Mouse (Mus musculus): ENCODE data around the gene Pde4b. TPM values are rescaled to one million over a fixed set of nuclear protein-coding genes. Genes with fewer than 3 reads are reported as not detected.

Pde4b gene
- polyA plus RNA-seq, 1 experiment from 2014 or later = 12.1 TPM

DNA sequence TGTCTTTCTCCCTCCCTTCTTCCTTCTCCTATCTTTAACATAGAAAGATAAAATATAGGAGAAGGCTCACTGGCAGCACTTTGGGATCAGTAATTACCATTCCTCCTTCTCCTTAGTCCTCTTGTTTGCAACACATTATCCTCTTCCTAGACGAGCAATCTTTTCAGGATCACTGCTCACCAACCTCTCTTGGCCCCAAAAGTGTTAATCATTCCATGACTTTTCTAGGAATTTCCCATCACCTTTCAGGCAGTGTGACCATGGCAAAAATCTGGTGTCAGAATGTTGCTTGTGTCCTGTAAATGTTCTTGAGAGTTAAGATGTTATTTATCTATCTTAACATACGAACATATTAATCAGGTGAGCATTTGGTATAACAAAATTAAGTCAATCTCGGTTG lies 369.1 kb downstream of the Pde4b start:
- Histone ChIP-seq H3K27me3 (replicated peaks) (no peaks in the 10 kb centered on the region), H3K4me1 (no peaks in the 10 kb centered on the region), H3K36me3 (no peaks in the 10 kb centered on the region), H3K27ac (no peak overlapping the region), H3K4me3 (replicated peaks) (no peak overlapping the region), H3K4me2 (no peak overlapping the region), H3K9me3 (no peaks in the 10 kb centered on the region), H3K9ac (no peak overlapping the region)
- no peak for ATAC-seq (ENCODE audit: insufficient read depth, low FRiP score, low read depth)
- 59% methylated on average over 3 of the region's 3 CpGs for WGBS

DNA sequence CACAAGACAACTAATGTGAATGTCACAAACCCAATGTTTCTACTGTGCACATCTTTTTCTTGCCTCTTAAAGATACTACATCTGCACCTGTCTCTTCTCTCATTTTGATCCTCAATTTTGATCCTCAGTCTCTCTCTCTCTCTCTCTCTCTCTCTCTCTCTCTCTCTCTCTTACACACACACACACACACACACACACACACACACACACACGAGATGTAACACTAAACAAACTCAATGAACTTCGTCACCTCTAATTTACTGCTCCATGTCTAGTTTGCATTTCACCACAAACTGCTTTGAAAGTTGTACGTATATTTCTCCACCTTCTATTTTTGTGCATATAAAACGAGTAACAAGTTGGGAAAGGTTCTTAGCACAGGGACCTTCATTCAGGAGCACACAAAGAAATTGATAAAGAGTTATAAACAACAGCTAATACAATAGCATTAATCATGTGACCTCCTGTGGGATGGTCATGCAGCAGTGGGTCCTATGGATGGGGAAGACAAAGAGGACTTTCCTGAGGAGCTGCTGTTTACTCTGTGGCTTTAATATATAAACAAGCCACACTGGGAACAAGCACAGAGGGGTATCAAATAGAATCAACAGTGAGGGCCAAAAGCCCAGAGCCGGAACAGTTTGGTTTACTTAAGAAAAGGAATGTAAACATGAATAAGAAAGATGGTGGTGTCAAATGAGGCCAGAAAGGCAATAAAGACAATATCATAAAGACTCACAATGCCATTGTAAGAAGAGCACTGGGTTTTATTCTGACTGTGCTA lies 372.1 kb downstream of the Pde4b start:
- Histone ChIP-seq H3K4me3 (replicated peaks) (no peak overlapping the region), H3K9me3 (no peaks in the 10 kb centered on the region), H3K36me3 (no peaks in the 10 kb centered on the region), H3K27ac (no peak overlapping the region), H3K4me1 (no peaks in the 10 kb centered on the region), H3K27me3 (replicated peaks) (no peaks in the 10 kb centered on the region), H3K9ac (no peak overlapping the region), H3K4me2 (no peak overlapping the region)
- 36% methylated on average over 5 of the region's 5 CpGs for WGBS
- ATAC-seq (ENCODE audit: insufficient read depth, low FRiP score, low read depth) = no peak

DNA sequence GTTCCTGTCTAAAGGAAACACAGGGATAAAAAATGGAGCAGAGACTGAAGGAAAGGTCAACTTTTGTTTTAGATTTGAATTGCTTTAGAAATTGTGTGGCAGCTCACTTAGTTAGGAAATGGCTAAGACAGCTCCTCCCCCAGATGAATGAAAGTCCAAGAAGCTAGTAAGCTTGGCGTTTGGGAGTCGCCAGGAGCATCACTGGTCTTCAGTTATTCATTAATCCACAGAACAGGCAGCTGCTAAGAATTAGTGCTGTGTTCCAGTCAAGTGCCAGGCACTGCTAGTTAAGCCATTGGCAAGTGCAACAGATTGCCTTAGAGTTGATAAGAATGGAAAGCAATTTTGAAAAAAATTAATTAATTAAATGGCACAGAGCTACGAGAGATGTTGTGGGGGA lies 390.8 kb downstream of the Pde4b start:
- WGBS = 57% methylated on average over 3 of the region's 3 CpGs
- no peaks in the 10 kb centered on the region for H3K9me3 ChIP-seq

DNA sequence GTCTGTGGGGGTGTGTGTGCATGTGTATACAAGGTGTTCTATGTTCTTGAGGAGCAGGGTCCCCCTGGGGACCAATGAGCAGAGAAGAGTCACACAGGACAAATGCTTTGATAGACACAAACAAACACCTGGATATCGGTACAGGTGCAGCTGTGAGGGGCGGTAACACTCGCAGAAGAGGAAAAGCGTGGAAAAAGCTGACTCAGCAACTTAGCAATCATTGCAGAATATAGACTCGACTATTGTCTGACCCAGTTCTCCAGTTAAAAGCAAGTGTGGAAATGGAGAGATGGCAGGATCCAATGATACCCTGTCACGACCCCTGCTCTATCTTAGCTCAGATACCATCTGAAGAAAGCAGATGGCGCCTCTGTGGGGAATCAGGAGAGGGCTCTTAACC lies 391.5 kb downstream of the Pde4b start:
- H3K9me3 ChIP-seq = no peaks in the 10 kb centered on the region

More for the DNA sequence above, 390.8 kb downstream of the Pde4b start:
- no peak for ATAC-seq (ENCODE audit: insufficient read depth, low FRiP score, low read depth)
- Histone ChIP-seq H3K4me3 (replicated peaks) (no peak overlapping the region), H3K4me2 (no peak overlapping the region), H3K9ac (no peak overlapping the region), H3K4me1 (no peaks in the 10 kb centered on the region), H3K36me3 (no peaks in the 10 kb centered on the region), H3K27ac (no peak overlapping the region), H3K27me3 (replicated peaks) (no peaks in the 10 kb centered on the region)

DNA sequence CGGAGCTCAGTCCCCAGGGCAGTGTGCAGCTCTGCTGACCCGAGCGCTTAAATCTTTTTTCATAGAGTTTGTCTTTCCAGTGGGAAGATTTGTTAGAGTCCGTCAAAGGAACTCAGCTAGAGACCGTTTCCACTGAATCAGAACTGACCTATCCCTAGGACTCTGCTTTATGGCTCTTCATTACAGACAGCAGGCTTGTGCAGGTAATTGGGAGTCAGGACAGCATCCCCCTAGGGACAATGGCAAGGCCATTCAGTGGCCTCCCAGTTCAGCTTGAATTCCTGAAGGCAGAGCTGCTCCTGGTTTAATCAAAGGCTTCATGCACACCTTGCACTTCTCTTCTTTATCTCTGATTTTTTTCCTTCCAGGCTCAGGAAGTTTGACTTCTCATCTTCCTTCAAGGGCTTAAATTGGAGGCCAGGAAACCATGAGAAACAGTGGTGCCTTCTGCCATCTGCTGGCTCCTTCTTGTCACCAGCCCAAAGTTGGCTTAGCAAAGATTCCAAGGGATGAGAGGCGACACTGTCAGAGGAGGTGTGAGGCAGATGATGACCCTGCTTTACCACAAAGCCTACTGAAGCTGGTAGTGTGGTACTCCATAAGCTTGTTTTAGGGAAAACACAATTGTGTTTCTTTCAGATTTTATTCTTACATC lies 393.6 kb downstream of the Pde4b start:
- Histone ChIP-seq H3K4me1 (no peaks in the 10 kb centered on the region), H3K9ac (no peak overlapping the region), H3K27ac (no peak overlapping the region), H3K9me3 (no peaks in the 10 kb centered on the region), H3K4me3 (replicated peaks) (no peak overlapping the region), H3K27me3 (replicated peaks) (no peaks in the 10 kb centered on the region), H3K4me2 (no peak overlapping the region), H3K36me3 (no peaks in the 10 kb centered on the region)
- 81% methylated on average over 6 of the region's 6 CpGs for WGBS
- no peak for ATAC-seq (ENCODE audit: insufficient read depth, low FRiP score, low read depth)

More for the DNA sequence above, 391.5 kb downstream of the Pde4b start:
- 81% methylated on average over 7 of the region's 7 CpGs for WGBS
- H3K27me3 ChIP-seq (replicated peaks) = no peaks in the 10 kb centered on the region
- H3K4me1 ChIP-seq = no peaks in the 10 kb centered on the region
- H3K4me3 ChIP-seq (replicated peaks) = no peak overlapping the region
- H3K9ac ChIP-seq = no peak overlapping the region
- H3K27ac ChIP-seq = no peak overlapping the region
- ATAC-seq (ENCODE audit: insufficient read depth, low FRiP score, low read depth) = no peak
- H3K4me2 ChIP-seq = no peak overlapping the region
- H3K36me3 ChIP-seq = no peaks in the 10 kb centered on the region

DNA sequence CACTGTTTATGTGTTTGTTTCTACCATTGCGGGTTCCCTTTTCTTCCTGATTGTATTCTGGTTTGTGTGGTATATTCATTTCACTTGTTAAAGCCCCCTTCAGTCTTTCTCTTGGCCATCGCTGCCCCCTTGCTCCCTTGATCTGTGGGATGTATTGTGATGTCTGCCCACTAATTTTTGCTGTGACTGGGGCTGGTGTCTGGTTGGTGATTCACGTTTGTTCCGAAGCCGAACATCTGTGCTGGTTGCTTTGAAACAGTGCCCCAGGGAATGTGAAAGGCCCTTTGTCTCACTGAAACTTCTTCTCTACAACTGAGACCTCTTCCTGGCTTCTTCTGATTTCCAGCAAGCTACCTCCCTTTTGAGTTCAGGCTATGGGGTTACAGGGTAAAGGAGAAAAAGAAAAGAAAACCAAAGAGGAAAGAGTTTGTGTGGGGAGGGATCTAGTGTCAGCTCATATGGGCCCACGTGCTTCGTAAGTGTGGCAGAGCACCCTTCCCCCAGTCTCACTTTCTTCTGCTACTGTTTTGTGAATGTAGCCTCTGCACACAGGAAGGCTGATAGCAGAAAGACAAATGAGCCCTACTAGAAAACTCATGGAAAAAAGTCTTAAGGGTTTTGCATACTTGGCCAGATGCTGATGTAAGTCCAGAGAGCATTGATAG lies 396.1 kb downstream of the Pde4b start:
- H3K27me3 ChIP-seq (replicated peaks) = no peaks in the 10 kb centered on the region
- no peaks in the 10 kb centered on the region for H3K4me1 ChIP-seq
- H3K36me3 ChIP-seq = no peaks in the 10 kb centered on the region
- no peaks in the 10 kb centered on the region for H3K9me3 ChIP-seq
- no peak overlapping the region for H3K27ac ChIP-seq
- 61% methylated on average over 7 of the region's 7 CpGs for WGBS
- H3K9ac ChIP-seq = no peak overlapping the region
- H3K4me3 ChIP-seq (replicated peaks) = no peak overlapping the region
- ATAC-seq (ENCODE audit: insufficient read depth, low FRiP score, low read depth) = no peak
- no peak overlapping the region for H3K4me2 ChIP-seq

DNA sequence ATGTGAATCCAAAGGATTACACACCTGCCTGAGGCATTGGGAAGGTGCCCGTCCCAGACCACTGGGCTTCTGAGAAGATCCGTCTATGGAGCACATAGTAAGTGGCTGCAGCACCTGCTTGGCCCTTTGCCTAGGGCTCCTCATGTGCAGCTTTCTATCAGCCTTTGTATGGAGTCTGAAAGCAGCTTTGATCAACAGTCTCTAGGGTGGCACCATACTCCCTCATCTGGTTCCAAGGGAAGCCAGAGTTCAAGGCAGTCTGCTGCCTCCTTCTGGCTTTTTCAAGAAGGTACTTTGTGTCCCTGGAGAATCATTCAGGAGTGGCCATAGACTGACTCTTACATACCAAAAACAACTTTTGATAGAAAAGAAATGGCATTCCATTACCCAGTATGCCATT lies 397.4 kb downstream of the Pde4b start:
- no peak for ATAC-seq (ENCODE audit: insufficient read depth, low FRiP score, low read depth)
- Histone ChIP-seq H3K36me3 (no peaks in the 10 kb centered on the region), H3K9ac (no peak overlapping the region), H3K4me2 (no peak overlapping the region), H3K27ac (no peak overlapping the region), H3K27me3 (replicated peaks) (no peaks in the 10 kb centered on the region), H3K4me3 (replicated peaks) (no peak overlapping the region), H3K4me1 (no peaks in the 10 kb centered on the region), H3K9me3 (no peaks in the 10 kb centered on the region)
- 89% methylated on average over 2 of the region's 2 CpGs for WGBS

DNA sequence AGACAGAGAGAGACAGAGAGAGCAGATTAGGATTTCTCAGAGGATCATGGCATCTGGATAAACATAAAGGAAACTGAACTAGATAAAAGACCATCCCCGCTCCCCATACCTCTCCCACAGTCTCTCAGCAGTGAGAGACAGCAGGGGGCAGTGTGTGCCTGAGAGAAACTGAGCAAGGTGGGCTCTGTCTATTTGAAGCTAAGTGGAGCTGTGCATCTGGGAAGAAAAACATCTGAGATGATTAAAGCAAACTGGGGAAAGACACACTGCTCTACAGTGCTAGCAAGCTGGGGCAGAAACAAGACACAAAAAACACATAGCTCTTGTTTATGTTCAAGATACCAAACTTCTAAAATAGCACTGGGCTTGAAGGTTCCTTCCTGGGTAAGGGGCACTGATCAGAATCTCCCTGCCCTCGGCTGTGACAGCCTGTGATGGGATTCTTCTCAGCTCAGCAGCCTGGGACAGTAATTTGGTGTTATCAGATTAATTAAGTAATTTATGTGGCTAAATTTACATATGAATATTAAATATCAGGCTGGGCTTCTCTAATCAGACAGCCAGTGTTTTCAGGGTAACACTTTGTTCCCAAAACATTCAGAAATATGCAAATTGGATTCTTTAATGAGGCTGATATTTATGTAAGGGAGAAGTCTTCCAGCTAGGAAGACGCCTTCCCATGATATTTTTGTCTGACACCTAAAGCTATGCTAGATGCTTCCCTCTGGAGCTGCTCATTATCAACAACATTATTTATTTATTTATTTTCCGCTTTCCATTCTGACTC lies 399.0 kb downstream of the Pde4b start:
- Histone ChIP-seq H3K27ac (no peak overlapping the region), H3K9me3 (no peaks in the 10 kb centered on the region), H3K4me2 (no peak overlapping the region), H3K27me3 (replicated peaks) (no peaks in the 10 kb centered on the region), H3K9ac (no peak overlapping the region), H3K4me1 (no peaks in the 10 kb centered on the region), H3K4me3 (replicated peaks) (no peak overlapping the region), H3K36me3 (no peaks in the 10 kb centered on the region)
- no peak for ATAC-seq (ENCODE audit: insufficient read depth, low FRiP score, low read depth)
- 54% methylated on average over 4 of the region's 4 CpGs for WGBS

DNA sequence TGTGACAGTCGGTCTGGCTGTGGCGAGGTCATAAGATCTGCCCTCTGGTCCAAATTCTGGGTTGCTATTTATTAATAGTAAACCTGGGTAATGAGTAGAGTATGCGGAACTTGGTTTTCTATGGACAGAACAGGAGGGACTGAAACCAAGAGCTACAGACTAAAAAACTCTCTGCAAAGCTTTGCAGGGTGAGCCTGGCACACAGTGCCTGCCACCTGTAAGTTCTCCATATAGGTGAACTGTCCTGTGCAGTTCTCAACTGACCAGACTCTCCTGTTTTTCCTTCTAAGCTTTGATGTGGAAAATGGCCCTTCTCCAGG lies 399.5 kb downstream of the Pde4b start:
- H3K27me3 ChIP-seq (replicated peaks) = no peaks in the 10 kb centered on the region
- H3K9me3 ChIP-seq = no peaks in the 10 kb centered on the region
- no peak for ATAC-seq (ENCODE audit: insufficient read depth, low FRiP score, low read depth)
- H3K36me3 ChIP-seq = no peaks in the 10 kb centered on the region
- no peak overlapping the region for H3K9ac ChIP-seq
- no peak overlapping the region for H3K4me3 ChIP-seq (replicated peaks)
- H3K4me2 ChIP-seq = no peak overlapping the region
- WGBS = 73% methylated on average over 3 of the region's 3 CpGs
- no peak overlapping the region for H3K27ac ChIP-seq
- no peaks in the 10 kb centered on the region for H3K4me1 ChIP-seq

DNA sequence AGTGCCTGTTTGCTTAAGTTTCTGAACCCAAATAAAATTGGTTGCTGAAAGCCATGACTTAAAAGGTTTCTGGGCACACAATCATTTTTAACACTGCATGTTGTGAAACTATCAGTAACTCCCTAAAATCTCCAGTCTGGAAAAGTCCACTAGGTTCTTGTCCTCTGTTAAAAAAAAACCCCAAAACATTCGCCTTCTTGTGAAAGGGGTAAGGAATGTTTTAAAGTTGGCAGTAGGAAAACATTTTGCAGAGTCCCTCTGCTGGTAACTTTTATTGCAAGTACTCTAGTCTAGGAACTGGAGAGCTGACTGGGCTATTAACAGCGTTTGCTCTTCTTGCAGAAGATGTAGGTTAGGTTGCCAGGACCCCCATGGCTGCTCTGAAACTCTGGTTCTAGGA lies 400.7 kb downstream of the Pde4b start:
- Histone ChIP-seq H3K36me3 (no peaks in the 10 kb centered on the region), H3K4me1 (no peaks in the 10 kb centered on the region), H3K27me3 (replicated peaks) (no peaks in the 10 kb centered on the region), H3K9me3 (no peaks in the 10 kb centered on the region), H3K9ac (no peak overlapping the region), H3K27ac (no peak overlapping the region), H3K4me2 (no peak overlapping the region), H3K4me3 (replicated peaks) (no peak overlapping the region)
- WGBS = 25% methylated on average over 2 of the region's 2 CpGs
- no peak for ATAC-seq (ENCODE audit: insufficient read depth, low FRiP score, low read depth)

DNA sequence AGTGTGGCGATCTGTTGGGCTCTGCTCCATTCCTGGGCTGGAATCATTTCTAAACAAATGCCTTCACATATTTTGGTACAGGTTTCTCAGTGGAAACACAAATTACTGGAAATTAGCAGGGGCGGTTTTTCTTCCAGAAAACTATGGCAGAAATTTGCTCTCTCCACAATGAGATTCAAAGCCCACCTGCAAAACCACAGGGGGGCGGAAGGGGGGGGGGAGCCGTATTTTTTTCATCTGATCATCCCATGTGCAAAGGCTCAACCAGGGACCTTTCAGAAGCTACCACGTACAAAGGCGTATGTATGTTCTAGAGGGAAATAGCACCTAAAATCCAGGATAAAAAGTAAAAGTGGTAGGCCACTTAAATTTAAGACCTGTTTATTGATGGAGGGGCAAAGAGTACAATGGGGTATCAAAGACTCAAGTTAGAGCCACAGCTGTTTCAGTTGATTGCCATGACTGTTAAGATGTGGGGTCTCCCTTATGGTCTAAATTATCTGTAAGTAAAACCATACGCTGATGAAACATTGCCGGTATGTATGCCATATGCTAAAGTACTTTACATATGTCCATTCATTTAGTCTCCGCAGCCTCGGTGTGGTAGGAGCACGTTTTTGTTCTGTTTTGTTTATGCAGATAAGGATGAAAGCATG lies 404.3 kb downstream of the Pde4b start:
- Histone ChIP-seq H3K4me3 (replicated peaks) (no peak overlapping the region), H3K4me1 (no peaks in the 10 kb centered on the region), H3K9ac (no peak overlapping the region), H3K4me2 (no peak overlapping the region), H3K9me3 (no peaks in the 10 kb centered on the region), H3K27me3 (replicated peaks) (no peaks in the 10 kb centered on the region), H3K36me3 (no peaks in the 10 kb centered on the region), H3K27ac (no peak overlapping the region)
- ATAC-seq (ENCODE audit: insufficient read depth, low FRiP score, low read depth) = no peak
- 75% methylated on average over 11 of the region's 11 CpGs for WGBS
